Mouse (Mus musculus) lung, postnatal 0 days (tissue): ENCODE measurements around the gene Endog. TPM values are rescaled to one million over a fixed set of nuclear protein-coding genes. Genes with fewer than 3 reads are reported as not detected.
A peak's percentile ranks its signal among the peaks of the same experiment; 100 is the strongest.

ENCODE experiments used
- ATAC-seq: fragments of 200-750 bp; cut with Nextera tagmentation; 2 replicates; pipeline ENCODE4 v1.8.0; 2017; ENCODE audit warnings: moderate library complexity
- DNase-seq: peaks from one replicate; pipeline ENCODE4 v3.0.0-alpha.2; 2016; ENCODE audit warnings: low spot score
- H3K27ac ChIP-seq: fragments of 300-500 bp; sonication (generic); 2 replicates; pipeline ENCODE4 v1.5.1; 2014; ENCODE audit warnings: antibody characterized with exemption, mild to moderate bottlenecking, low read length, mixed read lengths
- H3K27me3 ChIP-seq: fragments of 300-500 bp; sonication (generic); replicated peaks from 2 replicates; pipeline ENCODE4 v1.6.1; 2014; ENCODE audit warnings: low read length, mixed read lengths; ENCODE audit not compliant: insufficient read depth
- H3K36me3 ChIP-seq: fragments of 300-500 bp; sonication (generic); 2 replicates; pipeline ENCODE4 v1.6.1; 2014; ENCODE audit warnings: low read length, mixed read lengths; ENCODE audit not compliant: insufficient read depth
- H3K4me1 ChIP-seq: fragments of 300-500 bp; sonication (generic); 2 replicates; pipeline ENCODE4 v1.6.1; 2014; ENCODE audit warnings: antibody characterized with exemption, low read depth, low read length, mixed read lengths; ENCODE audit not compliant: insufficient read depth
- H3K4me2 ChIP-seq: fragments of 300-500 bp; sonication (generic); replicated peaks from 2 replicates; pipeline ENCODE4 v1.6.1; 2014; ENCODE audit warnings: low read depth, mild to moderate bottlenecking, low read length, moderate library complexity, mixed read lengths
- H3K4me3 ChIP-seq: fragments of 300-500 bp; sonication (generic); 2 replicates; pipeline ENCODE4 v1.5.1; 2014; ENCODE audit warnings: low read depth, low read length
- H3K9ac ChIP-seq: fragments of 300-500 bp; sonication (generic); replicated peaks from 2 replicates; pipeline ENCODE4 v1.6.1; 2014; ENCODE audit warnings: low read depth, mild to moderate bottlenecking
- H3K9me3 ChIP-seq: fragments of 300-500 bp; sonication (generic); 2 replicates; pipeline ENCODE4 v1.6.1; 2016; ENCODE audit warnings: low read length, mixed read lengths
- CTCF ChIP-seq: IDR thresholded peaks from 2 replicates; pipeline ENCODE4 v1.5.1; 2016; ENCODE audit warnings: antibody characterized with exemption, mild to moderate bottlenecking
- EP300 ChIP-seq: IDR thresholded peaks from 2 replicates; pipeline ENCODE4 v1.6.1; 2016; ENCODE audit warnings: antibody characterized with exemption, mild to moderate bottlenecking, control low read depth
- WGBS: fragments of 180-500 bp; shearing (Covaris S2); extraction: QIAGEN DNeasy Blood & Tissue Kit; methylation state at CpG from one replicate; pipeline ENCODE4 v1.1.7; 2014; 5-methylcytosine and 5-hydroxymethylcytosine counted together
- polyA plus RNA-seq: library from polyadenylated mRNA; unstranded; fragments of >200 nt; fragmentation: Nextera tagmentation; extraction: Ambion mirVana; gene quantifications from 2 replicates; pipeline ENCODE4 v1.2.1, GENCODE M21; 2015

Endog gene
- polyA plus RNA-seq, 1 experiment from 2014 or later, result 24.4 TPM

DNA sequence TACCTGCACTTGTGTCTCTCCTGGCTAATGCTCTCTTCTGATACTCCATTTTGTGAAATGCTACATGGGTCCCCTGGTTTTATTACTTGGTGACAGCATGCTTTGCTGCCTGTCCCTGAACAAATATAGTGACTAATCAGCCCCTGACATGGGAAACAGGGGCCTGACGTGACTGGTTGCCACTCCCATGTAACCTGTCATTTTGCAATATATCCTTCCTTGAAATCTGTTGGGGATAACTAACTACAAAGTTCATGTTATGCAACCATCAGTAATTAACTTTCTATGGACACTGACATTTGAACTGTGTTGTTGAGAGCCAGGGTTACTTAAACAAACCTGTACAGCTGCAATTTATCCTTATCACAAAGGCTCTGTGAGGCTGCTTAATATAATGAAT lies 28.7 kb downstream of the Endog start:
- H3K4me1 ChIP-seq, result no peaks in the 10 kb centered on the region
- H3K9ac ChIP-seq, result no peak overlapping the region
- TF ChIP-seq EP300 (peak; percentile 64), CTCF (no peak)
- ATAC-seq (peak; percentile 66), DNase-seq (peak; percentile 72)
- no peaks in the 10 kb centered on the region for H3K36me3 ChIP-seq
- 29% methylated on average over 1 of the region's 1 CpGs for WGBS
- H3K4me3 ChIP-seq, result no peak overlapping the region
- H3K9me3 ChIP-seq, result no peaks in the 10 kb centered on the region
- peak overlapping the region; percentile 66 for H3K27ac ChIP-seq
- no peaks in the 10 kb centered on the region for H3K27me3 ChIP-seq
- H3K4me2 ChIP-seq, result no peak overlapping the region

DNA sequence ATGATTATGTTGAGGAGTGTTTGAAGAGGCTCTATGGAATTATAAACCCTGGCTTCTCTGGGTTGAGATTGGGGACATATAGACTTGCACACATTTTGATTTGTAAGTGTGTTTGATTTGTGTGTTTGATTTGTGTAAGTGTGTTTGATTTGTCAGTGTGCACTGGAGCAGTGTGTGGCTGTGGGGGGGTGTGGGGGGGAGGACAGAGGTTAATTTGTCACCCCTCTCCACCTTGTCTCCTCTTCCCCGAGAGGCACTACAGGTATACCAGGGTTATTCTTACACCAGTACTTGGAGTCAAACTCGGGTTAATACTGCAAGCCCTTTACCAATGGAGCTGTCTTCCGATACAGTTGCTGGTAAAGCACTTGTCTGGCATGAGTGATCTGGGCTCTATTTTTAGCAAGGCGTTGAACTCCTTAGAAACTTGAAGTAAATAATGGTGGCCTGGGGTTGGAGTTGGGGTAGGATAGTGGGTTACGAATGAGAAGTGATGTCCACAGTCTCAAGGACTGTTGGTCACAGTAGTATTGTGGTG lies 29.2 kb downstream of the Endog start:
- Histone ChIP-seq H3K27me3 (no peaks in the 10 kb centered on the region), H3K9me3 (no peaks in the 10 kb centered on the region), H3K36me3 (no peaks in the 10 kb centered on the region), H3K4me2 (no peak overlapping the region), H3K4me1 (no peaks in the 10 kb centered on the region), H3K9ac (no peak overlapping the region), H3K27ac (peak overlapping the region; percentile 51; the same call in 1 of the 2 replicates), H3K4me3 (no peak overlapping the region)
- no peak for DNase-seq
- WGBS, result 39% methylated on average over 5 of the region's 5 CpGs
- TF ChIP-seq CTCF (no peak), EP300 (no peak)
- ATAC-seq, result peak; percentile 6; the same call in 1 of the 2 replicates

DNA sequence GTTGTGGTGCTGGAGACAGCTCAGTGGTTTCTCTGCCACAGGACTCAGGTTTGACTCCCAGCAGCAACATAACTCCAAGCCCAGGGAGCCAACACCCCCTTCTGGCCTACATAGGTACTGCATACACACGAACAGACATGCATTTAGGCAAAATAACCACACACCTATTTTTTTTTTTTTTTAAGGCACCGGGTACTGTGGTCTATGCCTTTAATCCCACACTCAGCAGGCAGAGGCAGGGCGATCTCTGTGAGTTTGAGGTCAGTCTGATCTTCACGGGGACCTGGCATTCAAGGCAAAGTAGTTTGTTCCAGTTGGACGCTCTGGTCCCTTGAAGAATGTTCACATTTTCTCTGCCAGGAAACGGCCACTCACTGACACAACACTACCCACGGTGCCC lies 32.1 kb downstream of the Endog start:
- Histone ChIP-seq H3K27ac (no peak overlapping the region), H3K4me3 (no peak overlapping the region), H3K9ac (no peak overlapping the region), H3K4me1 (peaks cover 7% of the 10 kb centered on the region; the same call in 1 of the 2 replicates), H3K9me3 (no peaks in the 10 kb centered on the region), H3K27me3 (no peaks in the 10 kb centered on the region), H3K4me2 (no peak overlapping the region), H3K36me3 (no peaks in the 10 kb centered on the region)
- 69% methylated on average over 7 of the region's 7 CpGs for WGBS
- DNase-seq (peak; percentile 37), ATAC-seq (no peak)
- TF ChIP-seq EP300 (no peak), CTCF (peak; percentile 72)

DNA sequence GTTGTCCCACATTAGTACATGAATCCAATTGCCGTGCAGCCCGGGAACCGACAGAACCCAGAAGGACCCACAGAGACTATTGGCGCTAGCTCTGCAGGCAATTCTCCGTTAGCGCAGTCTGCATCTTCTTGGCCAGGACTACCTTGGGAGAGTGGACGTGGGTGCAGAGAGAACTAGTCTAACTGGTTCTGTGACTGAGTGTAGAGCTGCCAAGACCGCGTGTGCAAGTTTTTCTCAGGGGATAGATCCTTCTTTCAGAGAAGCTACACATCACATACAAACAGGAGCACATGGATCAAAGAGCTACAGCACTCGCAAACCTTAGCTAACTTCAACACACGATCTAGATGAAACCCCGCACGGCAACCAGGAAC lies 33.9 kb downstream of the Endog start:
- H3K4me1 ChIP-seq, result peaks cover 7% of the 10 kb centered on the region; the same call in 1 of the 2 replicates
- H3K9ac ChIP-seq, result peak overlapping the region; percentile 72
- no peaks in the 10 kb centered on the region for H3K9me3 ChIP-seq
- H3K4me2 ChIP-seq, result peak overlapping the region; percentile 85
- WGBS, result under 1% methylated on average over 13 of the region's 13 CpGs
- DNase-seq (peak; percentile 84), ATAC-seq (peak; percentile 75)
- peak overlapping the region; percentile 68 for H3K4me3 ChIP-seq
- no peaks in the 10 kb centered on the region for H3K36me3 ChIP-seq
- H3K27ac ChIP-seq, result peak overlapping the region; percentile 85
- H3K27me3 ChIP-seq, result no peaks in the 10 kb centered on the region
- TF ChIP-seq EP300 (no peak), CTCF (no peak)

DNA sequence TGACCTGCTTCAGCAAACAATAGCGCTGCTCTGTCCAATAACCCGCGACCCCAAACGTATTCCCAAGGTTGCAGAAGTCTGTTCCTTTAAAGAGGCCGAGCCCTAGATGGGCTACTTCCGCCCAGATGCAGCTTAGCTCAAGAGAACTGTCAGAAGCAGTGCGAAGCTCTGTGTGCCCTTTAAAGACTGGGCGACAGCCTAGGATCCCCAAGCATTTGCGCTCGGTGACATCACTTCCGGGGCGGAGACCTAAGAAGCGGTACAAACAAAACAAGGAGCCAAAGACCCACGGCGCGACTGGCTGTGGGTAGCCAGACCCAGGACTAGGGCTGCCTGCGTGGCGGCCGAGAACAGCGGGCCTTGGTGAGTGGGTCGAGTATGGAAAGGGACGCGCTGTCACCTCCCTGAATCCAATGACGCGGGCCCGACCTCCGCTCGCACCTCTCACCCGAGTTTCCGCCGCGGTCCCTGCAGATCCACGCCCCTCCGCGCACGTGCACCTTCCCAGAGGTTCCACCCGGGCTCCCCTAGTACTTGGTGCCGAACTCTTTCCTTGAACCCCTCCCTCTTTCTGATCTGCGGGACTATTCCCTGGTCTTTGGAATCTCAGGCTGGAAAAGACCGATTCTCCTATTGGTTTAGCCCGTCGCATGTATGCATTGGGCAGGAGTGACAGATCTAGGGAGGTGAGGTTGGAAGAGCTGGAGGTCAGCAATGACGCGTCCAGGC lies 34.5 kb downstream of the Endog start, which contains the start of gene Kyat1:
Kyat1 (minus strand) TSS at position 219 of the 729 bp plus-strand sequence.
- H3K36me3 ChIP-seq, result no peaks in the 10 kb centered on the region
- peaks cover 7% of the 10 kb centered on the region; the same call in 1 of the 2 replicates for H3K4me1 ChIP-seq
- peak within 1 kb of the TSS; percentile 85 for H3K4me2 ChIP-seq
- ATAC-seq, result peak; percentile 97
- peak within 1 kb of the TSS; percentile 72 for H3K9ac ChIP-seq
- no peaks in the 10 kb centered on the region for H3K9me3 ChIP-seq
- TF ChIP-seq EP300, result peak; percentile 65; the same call in 1 of the 2 replicates
- no peak for TF ChIP-seq CTCF
- H3K27ac ChIP-seq, result peak within 1 kb of the TSS; percentile 85
- H3K27me3 ChIP-seq, result no peaks in the 10 kb centered on the region
- peak; percentile 98 for DNase-seq
- peak within 1 kb of the TSS; percentile 68 for H3K4me3 ChIP-seq
- 2% methylated on average over 44 of the region's 44 CpGs for WGBS

DNA sequence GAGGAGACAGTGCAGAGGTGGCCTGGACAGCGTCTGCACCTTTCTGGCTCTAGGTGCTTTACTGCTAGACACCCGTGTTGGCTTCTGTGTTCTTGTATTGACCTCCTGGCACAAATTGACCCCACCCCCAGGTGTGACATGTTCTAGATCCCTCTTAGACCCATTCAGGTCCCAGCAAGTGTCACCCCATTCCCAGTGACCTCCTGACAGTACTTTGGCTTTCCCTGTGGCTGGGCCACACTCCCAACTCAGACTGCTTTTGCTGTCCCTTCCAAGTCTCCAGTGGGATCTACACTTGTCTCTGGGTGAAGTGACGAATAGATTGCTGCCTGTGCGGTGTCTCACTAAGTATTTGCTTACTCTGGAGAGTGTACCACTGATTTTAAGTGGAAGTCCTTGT lies 36.1 kb downstream of the Endog start:
- TF ChIP-seq CTCF, result no peak
- no peak for TF ChIP-seq EP300
- ATAC-seq, result no peak
- no peaks in the 10 kb centered on the region for H3K9me3 ChIP-seq
- H3K4me1 ChIP-seq, result peaks cover 7% of the 10 kb centered on the region; the same call in 1 of the 2 replicates
- no peaks in the 10 kb centered on the region for H3K27me3 ChIP-seq
- no peak overlapping the region for H3K9ac ChIP-seq
- 73% methylated on average over 4 of the region's 4 CpGs for WGBS
- H3K27ac ChIP-seq, result no peak overlapping the region
- H3K4me3 ChIP-seq, result no peak overlapping the region
- no peak for DNase-seq
- H3K4me2 ChIP-seq, result no peak overlapping the region
- no peaks in the 10 kb centered on the region for H3K36me3 ChIP-seq
